Mouse (Mus musculus): ENCODE data around the gene Lnx2.

Gene Lnx2

DNA sequence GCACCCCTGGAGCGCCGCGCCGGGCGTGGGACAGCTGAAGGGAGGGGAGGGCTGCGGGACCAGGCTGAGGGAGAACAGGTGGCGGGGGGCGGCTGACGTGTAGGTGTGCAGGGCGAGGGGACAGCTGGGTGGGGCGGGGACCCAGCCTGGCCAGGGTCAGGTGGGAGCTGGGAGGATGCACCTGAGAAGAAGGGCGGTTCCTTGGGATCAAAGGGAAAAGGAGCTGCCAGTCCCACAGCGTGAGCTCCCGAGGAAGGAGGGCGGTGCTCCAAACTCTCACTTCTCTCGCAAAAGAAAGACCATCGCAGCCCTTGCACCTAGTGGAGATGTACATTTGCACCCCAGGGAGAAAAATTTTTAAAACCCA lies 396 bp upstream of the Lnx2 start, which contains the start of gene Polr1d:
Gene Polr1d, plus strand, starts transcription at position 252 of the 367 bp plus-strand sequence.
- DNase-seq (ENCODE audit: low spot score): no peak

DNA sequence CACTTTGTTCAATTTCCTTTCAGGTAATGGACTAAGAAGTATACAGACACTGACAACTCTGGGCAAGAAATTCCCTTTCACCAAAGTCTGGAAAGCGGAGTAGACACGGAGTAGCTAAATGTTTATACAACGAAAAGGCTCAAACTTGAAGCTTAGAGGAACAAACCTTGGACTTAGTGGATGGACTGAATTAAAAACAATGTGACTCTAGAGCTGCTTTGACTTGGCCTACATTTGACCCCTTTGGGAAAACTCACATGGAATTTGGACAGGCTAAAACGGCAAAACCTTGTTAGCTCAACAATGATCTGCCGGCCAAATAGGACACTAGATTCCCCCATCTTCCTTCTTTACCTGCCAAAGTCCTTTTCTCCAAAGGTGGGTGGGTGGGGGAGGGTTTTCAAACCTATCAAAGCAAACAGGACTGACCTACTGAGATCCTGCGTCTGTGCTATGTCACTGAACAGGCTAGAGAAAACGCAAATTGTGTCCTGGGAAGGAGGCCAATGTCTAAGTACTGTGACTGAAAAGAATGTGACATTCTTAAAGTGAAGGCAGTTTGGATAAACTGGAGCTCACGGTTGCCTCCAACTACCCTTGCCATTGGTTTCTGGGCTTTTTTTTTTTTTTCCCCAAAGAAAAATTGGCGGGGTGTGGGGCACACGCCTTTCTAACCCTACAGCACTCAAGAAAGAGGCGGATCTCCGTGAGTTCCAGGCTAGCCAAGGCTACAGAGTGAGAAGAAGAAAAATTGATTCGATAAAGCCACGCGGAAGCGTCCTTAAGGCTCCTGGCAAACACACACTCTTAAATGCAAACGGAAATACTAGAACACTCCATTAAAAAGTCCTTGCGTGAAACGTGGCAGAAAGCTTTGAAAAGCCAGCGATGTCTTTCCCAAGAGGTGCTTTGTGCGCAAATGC lies 1.0 kb downstream of the Lnx2 start:
- no peak for DNase-seq (ENCODE audit: low spot score)

DNA sequence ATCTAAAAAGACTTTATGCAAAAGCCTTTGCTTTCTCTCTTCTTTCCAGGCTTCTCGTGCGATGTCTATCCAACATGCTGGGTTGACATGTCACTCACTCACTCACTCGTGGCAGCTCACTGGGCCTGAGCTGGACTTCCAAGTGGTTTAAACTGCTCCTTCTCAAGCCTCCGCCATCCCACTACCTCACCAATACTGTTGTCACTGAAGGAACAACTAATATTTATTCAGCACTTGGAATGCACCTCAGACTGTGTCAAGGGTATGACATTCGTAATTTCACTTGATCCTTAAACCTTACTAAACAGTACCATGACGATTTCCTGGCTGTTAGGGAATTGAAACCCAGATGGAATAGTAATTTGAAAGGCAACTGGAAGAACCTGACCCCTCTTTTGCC lies 2.6 kb downstream of the Lnx2 start:
- DNase-seq (ENCODE audit: low spot score): no peak

- DNase-seq (ENCODE audit: low spot score): no peak
These were observed 4.5 kb downstream of the Lnx2 start for GRCm38 (mm10) chr5:147071886-147072285.

- no peak for DNase-seq (ENCODE audit: low spot score)
These were observed 5.4 kb downstream of the Lnx2 start for GRCm38 (mm10) chr5:147070791-147071516.

DNA sequence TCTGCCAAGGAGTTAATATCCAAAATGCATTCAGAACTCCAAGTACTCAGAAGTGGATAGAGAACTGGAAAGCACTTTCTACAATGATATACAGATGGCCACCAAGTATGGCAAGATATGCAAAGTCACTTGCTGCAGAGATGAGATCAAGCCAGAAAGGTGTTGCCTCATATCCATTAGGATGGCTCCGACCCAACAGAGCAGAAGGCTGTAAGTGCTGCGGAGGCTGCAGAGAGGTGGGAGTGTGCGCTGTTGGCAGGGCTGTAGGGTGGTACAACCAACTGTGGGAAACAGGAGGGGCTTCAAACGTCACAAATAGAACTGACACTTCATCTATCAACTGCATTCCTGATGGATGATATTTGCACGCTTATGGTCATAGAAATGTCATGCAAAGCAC lies 7.5 kb downstream of the Lnx2 start:
- no peak for DNase-seq (ENCODE audit: low spot score)

- DNase-seq (ENCODE audit: low spot score): no peak
These were observed 9.4 kb downstream of the Lnx2 start for GRCm38 (mm10) chr5:147066965-147067364.

GRCm38 (mm10) chr5:147066129-147066528 lies 10.3 kb downstream of the Lnx2 start:
- no peak for DNase-seq (ENCODE audit: low spot score)

GRCm38 (mm10) chr5:147063215-147063661 lies 13.1 kb downstream of the Lnx2 start:
- no peak for DNase-seq (ENCODE audit: low spot score)

- no peak for DNase-seq (ENCODE audit: low spot score)
These were observed 16.4 kb downstream of the Lnx2 start for GRCm38 (mm10) chr5:147060024-147060423.

- DNase-seq (ENCODE audit: low spot score): no peak
These were observed 17.1 kb downstream of the Lnx2 start for GRCm38 (mm10) chr5:147059319-147059718.

- DNase-seq (ENCODE audit: low spot score): no peak
These were observed 17.7 kb downstream of the Lnx2 start for GRCm38 (mm10) chr5:147058661-147059060.

DNA sequence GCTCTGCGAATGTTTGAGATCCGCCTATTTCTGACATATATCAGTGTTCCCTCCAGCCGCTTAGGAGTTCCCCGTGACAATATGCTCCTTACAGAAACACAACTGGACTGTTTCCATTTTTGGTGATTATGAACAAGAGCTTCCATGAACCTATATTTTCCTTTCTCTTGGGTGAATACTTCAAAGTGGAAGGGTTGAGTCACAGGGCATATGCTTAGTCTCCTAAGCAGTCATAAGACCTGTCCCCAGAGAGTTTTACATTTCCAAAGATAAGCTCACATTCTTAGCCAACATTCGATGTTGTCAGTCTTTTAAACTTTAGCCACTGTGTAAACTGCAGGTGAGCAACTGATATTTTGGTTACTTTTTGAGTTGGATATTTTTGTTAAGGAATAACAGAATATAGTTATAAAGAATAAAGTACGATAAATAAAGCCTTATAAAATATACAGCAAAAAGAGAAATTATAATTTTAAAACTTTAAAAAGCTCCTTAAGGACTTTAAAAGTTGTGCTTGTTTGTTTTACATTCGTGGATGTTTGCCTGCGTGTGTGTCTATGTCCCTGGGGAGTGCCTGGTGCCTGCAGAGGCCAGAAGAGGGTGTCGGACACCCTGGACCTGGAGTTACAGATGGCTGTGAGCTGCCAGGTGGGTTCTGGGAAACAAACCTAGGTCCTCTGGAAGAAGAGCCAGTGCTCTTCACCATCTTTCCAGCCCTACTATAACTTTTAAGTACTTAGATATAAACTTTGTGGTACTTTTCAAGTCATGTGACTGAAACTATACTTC lies 18.6 kb downstream of the Lnx2 start:
- DNase-seq (ENCODE audit: low spot score): no peak

GRCm38 (mm10) chr5:147056712-147057290 lies 19.6 kb downstream of the Lnx2 start:
- no peak for DNase-seq (ENCODE audit: low spot score)

DNA sequence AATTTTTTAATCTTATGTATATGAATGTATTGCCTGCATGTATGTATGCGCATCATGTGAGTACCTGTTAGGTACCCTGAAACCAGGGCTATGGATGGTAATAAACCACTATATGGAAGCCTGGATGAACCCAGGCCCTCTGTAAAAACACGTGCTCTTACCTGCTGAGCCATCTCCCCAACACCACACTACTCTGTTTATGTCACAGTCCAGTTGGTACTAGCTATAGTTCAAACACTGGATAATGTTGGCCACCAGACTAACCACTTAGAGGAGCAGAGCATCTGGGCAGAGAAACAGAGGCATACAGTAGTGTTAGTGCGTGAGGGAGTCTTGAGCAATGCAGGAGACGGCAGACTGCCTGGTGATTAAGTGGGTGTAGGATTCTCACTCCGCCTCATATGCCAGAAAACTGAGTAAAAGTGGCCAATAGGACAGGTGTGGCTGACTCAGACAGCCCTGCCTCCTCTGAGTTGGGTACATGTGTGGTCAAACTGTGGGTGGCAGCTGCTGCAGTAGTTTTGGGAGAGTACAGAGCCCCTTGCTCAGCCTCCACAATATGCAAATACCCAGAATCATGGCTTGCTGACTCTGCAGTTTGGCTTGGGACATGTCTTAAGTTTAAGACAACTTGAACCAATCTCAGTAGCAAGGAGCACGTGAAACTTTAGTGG lies 20.7 kb downstream of the Lnx2 start:
- no peak for DNase-seq (ENCODE audit: low spot score)

DNA sequence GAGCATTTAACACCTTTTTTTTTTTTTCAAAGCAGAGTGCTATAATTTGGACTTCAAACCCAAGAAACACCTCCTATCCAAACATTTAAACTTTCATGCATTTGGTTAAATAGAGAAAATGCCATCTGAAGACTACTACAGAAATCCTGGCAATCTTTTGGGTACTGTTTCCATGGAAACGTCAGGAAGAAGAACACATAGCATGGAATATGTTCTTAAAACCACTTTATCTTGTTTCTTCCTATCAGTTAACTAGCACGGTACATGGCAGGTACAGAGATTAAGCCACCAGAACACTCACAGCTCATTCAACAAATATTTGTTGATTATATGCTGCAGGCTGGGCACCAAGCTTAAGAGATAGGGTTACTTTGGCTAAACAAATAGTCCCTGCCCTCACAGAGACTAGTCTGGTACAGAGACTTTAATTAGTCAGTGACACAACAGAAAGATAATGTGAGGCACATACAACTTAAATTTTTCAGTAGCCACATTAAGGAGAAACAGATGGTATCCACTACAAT lies 21.6 kb downstream of the Lnx2 start:
- DNase-seq (ENCODE audit: low spot score): no peak

DNA sequence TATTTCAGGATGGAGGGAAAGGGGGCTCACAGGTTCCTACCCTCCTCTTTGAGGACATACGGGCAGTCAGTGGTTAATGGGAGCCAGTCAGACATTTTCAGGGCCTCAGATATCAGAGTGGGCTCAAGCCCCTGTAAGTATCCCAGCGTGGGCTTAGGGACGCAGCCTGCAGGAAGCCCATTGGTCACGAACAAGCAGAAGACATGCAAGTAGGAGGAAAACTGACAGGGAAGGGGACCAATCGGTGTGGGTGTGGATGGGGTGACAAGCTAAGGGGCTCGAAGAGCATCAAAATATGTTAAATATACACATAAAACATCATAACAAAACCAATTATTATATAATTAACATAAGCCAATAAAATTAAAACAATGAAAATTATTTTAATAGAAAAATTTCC lies 22.1 kb downstream of the Lnx2 start:
- DNase-seq (ENCODE audit: low spot score): no peak

DNA sequence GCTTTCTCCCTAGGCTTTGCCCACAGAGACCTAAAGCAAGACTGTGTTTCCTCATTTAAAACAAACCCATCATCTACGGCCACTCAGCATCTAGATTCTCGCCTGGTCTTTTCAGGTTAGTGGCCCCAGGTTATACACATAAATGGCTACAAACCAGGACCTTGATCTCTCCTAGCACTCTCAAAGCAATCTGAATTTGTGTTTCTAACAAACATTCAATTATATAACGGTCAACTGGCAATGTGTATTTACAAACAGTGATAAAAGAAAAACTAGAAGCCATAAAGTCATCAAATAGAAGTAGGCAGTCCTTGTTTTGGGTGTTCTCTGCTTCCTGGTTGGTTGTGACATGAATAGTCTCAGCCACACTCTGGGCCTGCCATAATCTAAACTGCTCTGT lies 22.9 kb downstream of the Lnx2 start:
- DNase-seq (ENCODE audit: low spot score): no peak

DNA sequence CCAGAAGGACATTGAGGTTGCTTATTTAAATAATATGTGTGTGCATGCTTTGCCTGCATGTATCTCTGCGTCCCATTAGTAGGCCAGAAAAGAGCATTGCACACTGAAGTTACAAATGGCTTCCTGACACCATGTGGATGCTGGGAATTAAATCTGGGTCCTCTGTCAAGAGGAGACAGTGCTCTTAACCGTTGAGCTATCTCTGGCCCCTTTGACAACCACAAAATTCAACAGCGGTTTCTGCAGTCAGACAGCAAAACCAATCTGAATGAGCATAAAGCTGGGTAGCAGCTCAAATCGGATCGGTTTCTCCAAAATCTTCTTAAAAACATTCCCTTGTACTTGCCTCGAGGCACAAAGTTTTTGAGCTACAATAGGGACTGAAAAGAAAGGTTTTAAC lies 23.3 kb downstream of the Lnx2 start:
- no peak for DNase-seq (ENCODE audit: low spot score)

DNA sequence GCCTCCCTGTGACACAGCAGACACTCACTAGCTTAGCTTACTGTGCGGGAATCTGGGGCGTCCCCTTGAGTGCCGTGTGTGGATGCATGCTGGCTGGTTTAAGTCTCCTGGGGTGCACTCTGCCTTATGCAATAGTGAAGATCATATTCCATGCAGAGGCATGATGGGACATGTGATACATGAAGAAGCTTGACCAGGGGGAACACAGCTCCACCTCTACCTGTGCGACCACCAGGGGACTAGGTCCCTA lies 24.2 kb downstream of the Lnx2 start:
- no peak for DNase-seq (ENCODE audit: low spot score)

DNA sequence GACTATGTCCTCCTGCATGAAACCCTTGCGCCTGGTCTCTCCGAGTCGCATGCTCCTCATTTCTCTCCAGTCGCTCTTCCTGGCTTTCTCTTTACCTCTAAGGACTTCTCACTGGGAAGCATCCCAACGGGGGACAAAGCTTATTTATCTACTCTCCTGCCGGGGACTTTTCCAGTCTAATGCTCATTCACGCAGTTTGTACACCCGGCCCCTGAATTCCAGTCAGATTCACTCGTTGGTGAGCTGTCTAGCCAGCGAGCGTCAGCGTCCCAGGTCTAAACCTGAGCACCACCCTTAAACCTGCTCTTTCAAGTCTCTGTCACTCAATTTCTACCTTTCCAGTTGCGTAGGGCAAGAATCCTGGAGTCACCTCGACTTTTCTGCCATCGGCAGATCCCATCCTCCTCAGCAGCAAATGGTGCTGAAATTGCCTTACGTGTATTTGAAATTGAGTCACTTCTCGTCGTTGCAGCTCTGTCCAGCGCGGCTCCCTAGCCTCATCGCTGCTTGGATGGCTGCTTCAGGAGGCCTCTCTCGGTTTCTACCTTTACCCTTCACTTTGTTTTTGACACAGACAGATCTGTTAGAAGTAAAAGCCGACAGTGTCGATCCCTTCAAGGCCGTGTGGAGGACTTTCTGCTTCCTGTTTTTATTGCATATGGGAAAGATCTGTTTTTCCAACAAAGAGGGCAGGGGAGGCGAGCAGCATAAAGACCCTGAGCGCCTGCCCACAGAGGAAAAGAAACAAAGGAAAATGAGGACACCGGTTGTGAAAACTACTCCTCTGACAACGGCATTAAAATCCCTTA lies 24.7 kb downstream of the Lnx2 start:
- DNase-seq (ENCODE audit: low spot score): no peak

All from testis, postnatal 10 days (tissue).